Mouse (Mus musculus): ENCODE measurements at regions not wholly inside any gene's neighbourhood (a gene's known extent, or its start where the extent isn't known, plus 50 kb on each side); places are given as distances from the start of the nearest gene placed in this dataset.
A peak's percentile ranks its signal among the peaks of the same experiment; 100 is the strongest.

- DNase-seq (ENCODE audit: extremely low spot score, low spot score): no peak
Measured at GRCm38 (mm10) chr3:52517808-52518207, 249.7 kb downstream of the Foxo1 start.

GRCm38 (mm10) chr3:52516691-52517090 is 248.6 kb downstream of the Foxo1 start:
- no peak for DNase-seq (ENCODE audit: extremely low spot score, low spot score)

- no peak for DNase-seq (ENCODE audit: extremely low spot score, low spot score)
Measured at GRCm38 (mm10) chr3:52512761-52513160, 244.6 kb downstream of the Foxo1 start.

GRCm38 (mm10) chr3:52511549-52511948 is 243.4 kb downstream of the Foxo1 start:
- DNase-seq (ENCODE audit: extremely low spot score, low spot score): no peak

GRCm38 (mm10) chr3:52510831-52511230 is 242.7 kb downstream of the Foxo1 start:
- no peak for DNase-seq (ENCODE audit: extremely low spot score, low spot score)

GRCm38 (mm10) chr3:52510088-52510765 is 242.1 kb downstream of the Foxo1 start:
- no peak for DNase-seq (ENCODE audit: extremely low spot score, low spot score)

GRCm38 (mm10) chr3:52503925-52504324 is 235.8 kb downstream of the Foxo1 start:
- DNase-seq (ENCODE audit: extremely low spot score, low spot score): no peak

GRCm38 (mm10) chr3:52502223-52502622 is 234.1 kb downstream of the Foxo1 start:
- DNase-seq (ENCODE audit: extremely low spot score, low spot score): no peak

GRCm38 (mm10) chr3:52501614-52502013 is 233.5 kb downstream of the Foxo1 start:
- no peak for DNase-seq (ENCODE audit: extremely low spot score, low spot score)

GRCm38 (mm10) chr3:52500026-52500425 is 231.9 kb downstream of the Foxo1 start:
- no peak for DNase-seq (ENCODE audit: extremely low spot score, low spot score)

GRCm38 (mm10) chr3:52499581-52499980 is 231.4 kb downstream of the Foxo1 start:
- DNase-seq (ENCODE audit: extremely low spot score, low spot score): no peak

GRCm38 (mm10) chr3:52498506-52499228 is 230.5 kb downstream of the Foxo1 start:
- no peak for DNase-seq (ENCODE audit: extremely low spot score, low spot score)

GRCm38 (mm10) chr3:52496965-52497364 is 228.8 kb downstream of the Foxo1 start:
- no peak for DNase-seq (ENCODE audit: extremely low spot score, low spot score)

GRCm38 (mm10) chr3:52495401-52495800 is 227.3 kb downstream of the Foxo1 start:
- no peak for DNase-seq (ENCODE audit: extremely low spot score, low spot score)

GRCm38 (mm10) chr3:52494924-52495323 is 226.8 kb downstream of the Foxo1 start:
- DNase-seq (ENCODE audit: extremely low spot score, low spot score): no peak

GRCm38 (mm10) chr3:52479186-52479585 is 211.1 kb downstream of the Foxo1 start:
- DNase-seq (ENCODE audit: extremely low spot score, low spot score): no peak

GRCm38 (mm10) chr3:52469900-52470299 is 201.8 kb downstream of the Foxo1 start:
- no peak for DNase-seq (ENCODE audit: extremely low spot score, low spot score)

- no peak for DNase-seq (ENCODE audit: extremely low spot score, low spot score)
Measured at GRCm38 (mm10) chr3:52469397-52469796, 201.3 kb downstream of the Foxo1 start.

GRCm38 (mm10) chr3:52468326-52468725 is 200.2 kb downstream of the Foxo1 start:
- no peak for DNase-seq (ENCODE audit: extremely low spot score, low spot score)

- no peak for DNase-seq (ENCODE audit: extremely low spot score, low spot score)
Measured at GRCm38 (mm10) chr3:52467876-52468275, 199.7 kb downstream of the Foxo1 start.

- DNase-seq (ENCODE audit: extremely low spot score, low spot score): no peak
Measured at GRCm38 (mm10) chr3:52466984-52467565, 198.9 kb downstream of the Foxo1 start.

- no peak for DNase-seq (ENCODE audit: extremely low spot score, low spot score)
Measured at GRCm38 (mm10) chr3:52466571-52466970, 198.4 kb downstream of the Foxo1 start.

- DNase-seq (ENCODE audit: extremely low spot score, low spot score): peak; percentile 31
Measured at GRCm38 (mm10) chr3:52463911-52464310, 195.8 kb downstream of the Foxo1 start.
